Mouse (Mus musculus) E14TG2a.4 (cell line): ENCODE results near the gene Art2b.
"Not testable (repeated sequence)": the region's sequence is repeated elsewhere in the genome, so short reads cannot be mapped to it uniquely, and the experiment has no call there.

Experiments used
- H3K27me3 ChIP-seq: 2 replicates; pipeline ENCODE4 v1.6.1; 2014; ENCODE audit warnings: low read length, control low read depth; ENCODE audit not compliant: insufficient read depth
- H3K36me3 ChIP-seq: 2 replicates; pipeline ENCODE4 v1.6.1; 2014; ENCODE audit warnings: low read length, control low read depth; ENCODE audit not compliant: insufficient read depth
- H3K4me1 ChIP-seq: replicated peaks from 2 replicates; pipeline ENCODE4 v1.6.1; 2014; ENCODE audit warnings: low read depth, low read length, control low read depth
- H3K4me3 ChIP-seq: replicated peaks from 2 replicates; pipeline ENCODE4 v1.5.1; 2014; ENCODE audit warnings: mild to moderate bottlenecking, low read length
- H3K9me3 ChIP-seq: 2 replicates; pipeline ENCODE4 v1.6.1; 2014; ENCODE audit warnings: low read length, control low read depth
- CTCF ChIP-seq: conservative IDR thresholded peaks from 2 replicates; pipeline ENCODE4 v1.5.1; 2014; ENCODE audit warnings: low read length
- NANOG ChIP-seq: IDR thresholded peaks from 2 replicates; pipeline ENCODE4 v1.6.1; 2014; ENCODE audit warnings: borderline replicate concordance, low read length, mixed read lengths
- POU5F1 ChIP-seq: IDR thresholded peaks from 2 replicates; pipeline ENCODE4 v1.6.1; 2014; ENCODE audit warnings: low read length, borderline replicate concordance

Gene Art2b

DNA sequence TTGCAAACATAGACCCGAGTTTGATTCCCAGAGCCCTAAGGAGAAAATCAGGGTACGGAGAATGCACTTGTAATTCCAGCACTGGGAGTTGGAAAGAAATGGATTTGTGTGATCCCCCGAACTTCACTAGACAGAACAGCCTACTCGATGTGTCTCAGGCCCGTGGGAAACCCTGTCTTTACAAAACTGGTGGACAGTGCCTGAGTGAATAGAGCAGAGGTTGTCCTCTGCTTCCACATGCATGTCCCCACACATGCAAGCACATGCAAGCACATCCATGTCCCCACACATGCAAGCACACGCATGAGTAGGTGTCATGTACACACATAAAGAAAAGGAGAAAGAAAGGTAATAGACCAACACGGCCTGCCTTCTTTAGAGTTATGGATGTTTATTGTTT is 3.4 kb downstream of the Art2b start:
- H3K9me3 ChIP-seq, result 0 out of 2 replicates have a peak, but pooled peaks cover 4% of the 10 kb centered on the region
- H3K4me1 ChIP-seq, result no peaks in the 10 kb centered on the region
- H3K27me3 ChIP-seq, result peaks cover 9% of the 10 kb centered on the region; the same call in 1 of the 2 replicates
- no peaks in the 10 kb centered on the region for H3K36me3 ChIP-seq
- no peak overlapping the region for H3K4me3 ChIP-seq
- TF ChIP-seq CTCF (no peak), NANOG (no peak), POU5F1 (no peak)

DNA sequence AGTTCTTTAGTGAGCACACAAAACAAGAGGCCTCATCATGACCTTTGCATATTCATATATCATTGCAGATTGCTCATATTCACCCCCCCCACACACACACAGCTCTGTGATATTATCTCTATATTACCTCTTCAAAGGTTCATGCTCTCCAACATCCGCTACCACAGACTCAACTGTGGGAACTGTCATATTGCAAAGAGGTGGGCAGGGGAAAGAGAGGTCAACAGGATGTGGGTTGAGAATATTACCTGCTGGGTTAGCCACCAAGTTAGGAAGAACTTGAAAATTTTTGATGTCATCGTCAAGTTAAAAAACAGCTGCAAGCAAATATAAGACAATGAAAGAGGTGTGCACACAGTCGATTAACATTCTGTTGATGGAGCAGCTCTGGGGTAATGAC is 4.5 kb downstream of the Art2b start:
- H3K9me3 ChIP-seq, H3K27me3 ChIP-seq, H3K4me3 ChIP-seq, H3K4me1 ChIP-seq, H3K36me3 ChIP-seq: not testable (repeated sequence)

DNA sequence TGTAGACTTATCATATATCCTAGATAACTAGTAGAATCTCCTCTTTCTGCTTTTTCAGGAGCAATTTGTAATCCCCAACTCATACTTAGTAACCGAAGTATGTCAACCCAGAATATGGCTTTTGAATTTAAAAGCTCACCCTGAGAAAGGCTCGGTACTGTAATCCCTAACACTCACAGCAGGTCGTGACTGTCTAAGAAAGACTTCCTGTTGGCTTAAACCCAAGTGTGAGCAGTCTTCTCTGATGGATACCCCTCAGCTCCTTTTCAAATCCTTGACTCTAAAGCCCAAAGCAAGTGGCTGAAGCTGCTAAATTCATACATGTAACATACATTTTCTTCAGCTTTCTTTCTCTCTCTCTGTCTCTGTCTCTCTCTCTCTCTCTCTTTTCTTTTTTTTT is 11.0 kb downstream of the Art2b start:
- Histone ChIP-seq H3K27me3 (peaks cover 6% of the 10 kb centered on the region; the same call in 1 of the 2 replicates), H3K4me3 (no peak overlapping the region), H3K9me3 (peaks cover 10% of the 10 kb centered on the region; the same call in 1 of the 2 replicates), H3K36me3 (no peaks in the 10 kb centered on the region), H3K4me1 (no peaks in the 10 kb centered on the region)
- no peak for TF ChIP-seq CTCF
- TF ChIP-seq POU5F1, result no peak
- no peak for TF ChIP-seq NANOG

DNA sequence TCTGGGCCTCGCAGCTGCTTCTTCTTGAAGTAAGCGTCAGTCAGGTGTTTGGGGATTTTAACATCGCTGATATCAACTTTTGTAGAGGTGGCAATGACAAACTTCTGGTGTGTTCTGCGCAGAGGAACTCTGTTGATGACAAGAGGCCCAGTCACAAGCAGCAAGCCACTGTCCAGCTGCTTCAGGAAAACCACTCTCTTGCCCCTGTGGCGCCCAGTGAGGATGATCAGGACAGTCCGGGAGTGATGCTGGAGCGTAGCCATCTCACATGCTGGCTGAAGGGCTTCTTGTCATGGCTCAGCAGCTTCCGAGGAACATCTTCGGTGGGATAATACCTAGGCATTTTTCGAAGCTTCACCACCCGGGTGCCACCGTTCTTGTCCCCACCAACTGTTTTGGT is 11.8 kb downstream of the Art2b start:
- H3K9me3 ChIP-seq, result peaks cover 10% of the 10 kb centered on the region; the same call in 1 of the 2 replicates
- not testable (repeated sequence) for H3K27me3 ChIP-seq, H3K4me3 ChIP-seq, H3K4me1 ChIP-seq, H3K36me3 ChIP-seq

DNA sequence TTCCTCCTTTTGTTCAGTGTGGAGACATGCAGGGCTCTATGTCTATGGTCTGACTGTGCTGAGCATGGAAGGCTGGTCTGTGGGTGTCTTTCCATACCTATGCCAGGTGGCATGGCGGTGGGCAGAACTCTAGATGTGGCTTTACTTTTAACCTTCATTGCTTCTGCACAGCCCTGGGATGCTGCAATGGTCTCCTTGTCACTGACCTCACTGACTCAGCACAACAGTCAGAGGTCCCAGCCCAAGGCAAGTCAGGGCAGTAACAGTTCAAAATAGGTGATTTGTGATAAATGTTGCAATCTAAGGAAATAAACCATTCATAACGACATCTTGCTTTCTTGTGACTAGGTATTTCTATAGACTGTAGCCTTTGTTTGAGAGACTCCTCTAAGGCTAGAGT is 21.3 kb downstream of the Art2b start:
- no peaks in the 10 kb centered on the region for H3K4me1 ChIP-seq
- no peak for TF ChIP-seq POU5F1
- H3K27me3 ChIP-seq, result no peaks in the 10 kb centered on the region
- no peaks in the 10 kb centered on the region for H3K36me3 ChIP-seq
- no peak overlapping the region for H3K4me3 ChIP-seq
- H3K9me3 ChIP-seq, result peaks cover 28% of the 10 kb centered on the region

DNA sequence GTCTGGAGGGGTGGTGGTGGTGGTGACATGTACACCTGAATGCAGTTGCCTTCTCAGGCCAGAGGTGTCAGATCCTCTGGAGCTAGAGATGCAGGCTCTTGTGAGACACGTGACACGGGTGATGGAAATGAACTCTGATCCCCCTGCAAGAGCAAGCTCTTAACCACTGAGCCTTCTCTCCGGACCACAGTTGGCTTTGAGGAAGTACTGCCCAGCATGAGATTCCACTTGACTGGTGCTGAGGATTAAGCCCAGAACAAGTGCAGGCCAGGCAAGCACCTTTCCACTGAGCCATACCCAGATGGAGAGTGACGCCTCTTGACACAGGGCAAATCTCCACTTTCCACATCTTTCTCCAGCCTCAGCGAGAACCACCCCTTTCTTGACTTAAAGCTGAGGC is 26.0 kb downstream of the Art2b start:
- not testable (repeated sequence) for H3K4me1 ChIP-seq, H3K4me3 ChIP-seq, H3K27me3 ChIP-seq, H3K36me3 ChIP-seq
- peaks cover 14% of the 10 kb centered on the region for H3K9me3 ChIP-seq

DNA sequence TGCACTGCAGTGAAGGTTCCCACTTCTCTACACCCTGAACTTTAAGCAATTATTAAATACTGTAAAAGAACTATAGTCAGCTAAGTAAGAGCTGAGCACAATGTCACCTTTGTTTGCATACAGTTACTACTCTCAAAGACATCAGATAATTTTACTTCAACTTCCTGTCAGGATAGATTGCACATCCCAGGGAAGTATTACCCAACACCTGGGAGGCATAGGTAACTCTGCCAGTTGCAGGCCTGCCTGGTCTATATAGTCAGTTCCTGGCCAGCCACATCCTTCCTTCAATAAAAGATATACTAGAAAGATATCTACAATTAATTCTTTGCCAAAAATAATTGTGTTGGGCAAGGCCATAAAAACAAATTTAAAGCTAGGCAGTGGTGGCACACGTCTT is 28.0 kb downstream of the Art2b start:
- H3K4me3 ChIP-seq, result no peak overlapping the region
- no peaks in the 10 kb centered on the region for H3K36me3 ChIP-seq
- no peaks in the 10 kb centered on the region for H3K27me3 ChIP-seq
- H3K4me1 ChIP-seq, result no peaks in the 10 kb centered on the region
- H3K9me3 ChIP-seq, result no peaks in the 10 kb centered on the region
- TF ChIP-seq POU5F1 (no peak), CTCF (no peak), NANOG (no peak)

DNA sequence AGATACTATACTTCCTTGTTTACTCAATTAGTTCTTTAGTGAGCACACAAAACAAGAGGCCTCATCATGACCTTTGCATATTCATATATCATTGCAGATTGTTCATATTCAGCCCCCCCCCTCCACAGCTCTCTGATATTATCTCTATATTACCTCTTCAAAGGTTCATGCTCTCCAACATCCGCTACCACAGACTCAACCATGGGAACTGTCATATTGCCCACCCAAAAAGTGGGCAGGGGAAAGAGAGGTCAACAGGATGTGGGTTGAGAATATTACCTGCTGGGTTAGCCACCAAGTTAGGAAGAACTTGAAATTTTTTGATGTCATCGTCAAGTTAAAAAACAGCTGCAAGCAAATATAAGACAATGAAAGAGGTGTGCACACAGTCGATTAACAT is 29.9 kb downstream of the Art2b start:
- H3K4me1 ChIP-seq, H3K27me3 ChIP-seq, H3K36me3 ChIP-seq, H3K9me3 ChIP-seq, H3K4me3 ChIP-seq: not testable (repeated sequence)

DNA sequence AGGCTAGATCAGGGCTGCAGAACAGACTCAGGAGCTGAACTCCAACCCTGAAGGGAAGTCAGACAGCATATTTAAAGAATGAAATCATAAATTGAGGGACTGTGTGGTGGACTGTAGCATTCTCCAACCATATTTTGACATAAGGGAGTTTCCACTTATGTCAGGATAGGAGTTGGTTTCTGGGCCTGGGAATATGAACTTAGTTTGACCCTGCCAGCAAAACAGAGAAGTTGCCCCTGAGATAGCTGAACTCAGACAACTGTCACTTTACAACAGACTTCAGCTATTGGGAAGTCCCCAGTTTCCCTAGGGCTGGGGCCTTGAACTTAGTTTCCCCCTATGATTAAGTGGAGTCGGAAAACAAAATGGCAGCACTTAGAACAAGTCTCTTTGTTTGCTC is 33.9 kb downstream of the Art2b start:
- H3K36me3 ChIP-seq, result no peaks in the 10 kb centered on the region
- TF ChIP-seq NANOG, result no peak
- TF ChIP-seq CTCF, result no peak
- TF ChIP-seq POU5F1, result no peak
- no peaks in the 10 kb centered on the region for H3K27me3 ChIP-seq
- no peak overlapping the region for H3K4me3 ChIP-seq
- no peaks in the 10 kb centered on the region for H3K4me1 ChIP-seq
- peaks cover 18% of the 10 kb centered on the region for H3K9me3 ChIP-seq
